Mouse (Mus musculus) midbrain, embryonic 12.5 days (tissue): ENCODE data around the gene Ankrd12. TPM values are rescaled to one million over a fixed set of nuclear protein-coding genes. Genes with fewer than 3 reads are reported as not detected.
A peak's percentile ranks its signal among the peaks of the same experiment; 100 is the strongest.

ENCODE experiments used
- ATAC-seq: fragments of 200-750 bp; cut with Nextera tagmentation; 2 replicates; pipeline ENCODE4 v1.8.0; 2017; ENCODE audit warnings: low read depth, moderate TSS enrichment, moderate library complexity; ENCODE audit not compliant: low FRiP score
- H3K27ac ChIP-seq: fragments of 300-500 bp; sonication (generic); replicated peaks from 2 replicates; pipeline ENCODE4 v1.5.1; 2016; ENCODE audit warnings: mild to moderate bottlenecking
- H3K27me3 ChIP-seq: fragments of 300-500 bp; sonication (generic); 2 replicates; pipeline ENCODE4 v1.6.1; 2016; ENCODE audit warnings: mild to moderate bottlenecking
- H3K36me3 ChIP-seq: fragments of 300-500 bp; sonication (generic); 2 replicates; pipeline ENCODE4 v1.6.1; 2016
- H3K4me1 ChIP-seq: fragments of 300-500 bp; sonication (generic); 2 replicates; pipeline ENCODE4 v1.6.1; 2016
- H3K4me2 ChIP-seq: fragments of 300-500 bp; sonication (generic); replicated peaks from 2 replicates; pipeline ENCODE4 v1.6.1; 2016; ENCODE audit warnings: mild to moderate bottlenecking, moderate library complexity
- H3K4me3 ChIP-seq: fragments of 300-500 bp; sonication (generic); 2 replicates; pipeline ENCODE4 v1.5.1; 2016; ENCODE audit warnings: mild to moderate bottlenecking
- H3K9ac ChIP-seq: fragments of 300-500 bp; sonication (generic); replicated peaks from 2 replicates; pipeline ENCODE4 v1.6.1; 2016; ENCODE audit warnings: mild to moderate bottlenecking, moderate library complexity
- H3K9me3 ChIP-seq: fragments of 300-500 bp; sonication (generic); 2 replicates; pipeline ENCODE4 v1.6.1; 2016; ENCODE audit warnings: mild to moderate bottlenecking
- WGBS: fragments of 180-500 bp; shearing (Covaris S2); methylation state at CpG from one replicate; pipeline ENCODE4 v1.1.7; 2016; 5-methylcytosine and 5-hydroxymethylcytosine counted together
- polyA plus RNA-seq: library from polyadenylated mRNA; unstranded; fragments of >200 nt; fragmentation: Nextera tagmentation; extraction: Ambion mirVana; gene quantifications from 2 replicates; pipeline ENCODE4 v1.2.1, GENCODE M21; 2016

The Ankrd12 gene
- polyA plus RNA-seq, 1 experiment from 2014 or later: 52.4 TPM

DNA sequence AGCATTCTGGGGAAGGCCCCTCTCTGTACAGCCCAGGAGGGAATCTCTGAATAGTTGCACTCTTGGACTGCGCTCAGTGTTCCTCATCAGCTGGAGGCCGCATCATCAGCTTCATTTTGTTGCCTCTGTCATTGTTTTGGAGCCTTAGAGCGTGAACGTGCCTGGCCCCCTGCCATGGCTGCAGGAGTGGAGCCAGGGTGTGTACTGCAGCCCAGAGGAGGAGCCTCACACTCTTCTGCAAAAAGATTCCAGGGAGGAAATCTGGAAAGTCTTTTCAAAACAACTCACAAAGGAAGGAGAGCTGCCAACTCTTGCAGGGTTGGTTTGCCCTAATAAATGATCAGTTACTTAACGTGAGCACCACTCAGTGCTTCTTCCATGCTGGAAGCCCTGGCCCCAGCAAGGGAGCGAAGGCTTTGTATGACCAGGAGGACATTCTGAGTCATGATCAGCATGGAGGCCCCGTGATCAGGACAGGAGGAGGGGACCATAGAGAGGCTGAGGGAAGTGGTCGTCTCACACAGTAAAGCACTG lies 160.7 kb downstream of the Ankrd12 start:
- no peaks in the 10 kb centered on the region for H3K9me3 ChIP-seq
- peak; percentile 85 for ATAC-seq
- no peak overlapping the region for H3K9ac ChIP-seq
- no peak overlapping the region for H3K4me3 ChIP-seq
- H3K27me3 ChIP-seq: no peaks in the 10 kb centered on the region
- H3K36me3 ChIP-seq: 0 out of 2 replicates have a peak, but pooled peaks cover 5% of the 10 kb centered on the region
- H3K4me2 ChIP-seq: no peak overlapping the region
- WGBS: 20% methylated on average over 8 of the region's 8 CpGs
- peaks cover 17% of the 10 kb centered on the region for H3K4me1 ChIP-seq
- H3K27ac ChIP-seq: peak overlapping the region; percentile 56

Other genes starting within 250 kb of the Ankrd12 start
- 32.7 and 47.9 TPM in 2 replicates for gene Ralbp1, start 191.3 kb downstream of the Ankrd12 start, polyA plus RNA-seq
- 92.9 and 95.7 TPM in 2 replicates for gene Twsg1, start 125.9 kb downstream of the Ankrd12 start, polyA plus RNA-seq
- gene Ndufv2, start 24.5 kb upstream of the Ankrd12 start, polyA plus RNA-seq: 290 and 294 TPM in 2 replicates
- 34.6 and 38.8 TPM in 2 replicates for gene Washc1, start 34.5 kb upstream of the Ankrd12 start, polyA plus RNA-seq
- 20.0 and 21.3 TPM in 2 replicates for gene Ddx11, start 46.4 kb upstream of the Ankrd12 start, polyA plus RNA-seq